Mouse (Mus musculus): ENCODE measurements at regions not wholly inside any gene's neighbourhood (a gene's known extent, or its start where the extent isn't known, plus 50 kb on each side); places are given as distances from the start of the nearest gene placed in this dataset.

DNA sequence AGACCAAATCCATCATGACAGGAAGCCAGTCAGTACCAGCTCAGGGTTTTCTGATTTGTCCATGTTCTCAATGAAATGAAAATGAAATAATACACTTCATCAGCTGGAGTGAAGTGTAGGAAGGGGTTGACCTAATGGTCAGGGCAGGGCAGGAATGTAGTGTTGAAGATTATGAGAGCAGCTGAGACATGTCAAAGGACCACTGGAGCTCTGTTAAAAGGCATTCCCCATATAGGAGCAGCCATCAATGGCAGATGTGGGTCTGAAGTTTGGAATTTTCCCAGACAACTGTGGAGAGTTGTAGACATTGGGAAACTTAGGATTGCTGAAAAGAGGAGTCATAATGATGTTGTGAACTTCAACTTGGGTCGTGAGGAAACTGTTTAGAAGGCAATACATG is 206.8 kb upstream of the Fermt1 start:
- Histone ChIP-seq H3K4me3 (no peak overlapping the region), H3K27ac (no peak overlapping the region)
- no peak for TF ChIP-seq CTCF (conservative IDR thresholded peaks at IDR 0.05)
- no peak for DNase-seq (ENCODE audit: low spot score in 2 of 2)

DNA sequence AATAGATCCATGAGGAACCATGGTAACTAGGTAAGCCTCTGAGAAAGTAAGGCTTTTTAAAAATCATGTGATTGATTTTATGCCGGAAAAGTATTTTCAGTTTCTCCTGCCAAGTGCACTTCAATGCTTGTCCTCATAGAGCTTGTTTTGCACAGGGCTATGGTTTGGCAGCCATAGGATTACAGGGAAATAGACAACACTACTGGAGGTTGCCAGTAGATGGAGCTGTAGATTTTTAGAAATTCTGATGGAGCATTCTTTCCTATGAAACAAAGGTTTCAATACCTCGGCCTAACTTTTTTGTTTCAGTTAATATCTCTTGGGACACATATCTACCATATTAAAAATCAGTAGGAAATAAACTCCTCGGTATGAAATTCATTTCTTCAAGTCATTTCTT is 210.8 kb upstream of the Fermt1 start:
- no peak overlapping the region for H3K27ac ChIP-seq
- no peak overlapping the region for H3K4me3 ChIP-seq
- DNase-seq (ENCODE audit: low spot score in 2 of 2) = no peak
- peak; percentile 74 for TF ChIP-seq CTCF (conservative IDR thresholded peaks at IDR 0.05)

DNA sequence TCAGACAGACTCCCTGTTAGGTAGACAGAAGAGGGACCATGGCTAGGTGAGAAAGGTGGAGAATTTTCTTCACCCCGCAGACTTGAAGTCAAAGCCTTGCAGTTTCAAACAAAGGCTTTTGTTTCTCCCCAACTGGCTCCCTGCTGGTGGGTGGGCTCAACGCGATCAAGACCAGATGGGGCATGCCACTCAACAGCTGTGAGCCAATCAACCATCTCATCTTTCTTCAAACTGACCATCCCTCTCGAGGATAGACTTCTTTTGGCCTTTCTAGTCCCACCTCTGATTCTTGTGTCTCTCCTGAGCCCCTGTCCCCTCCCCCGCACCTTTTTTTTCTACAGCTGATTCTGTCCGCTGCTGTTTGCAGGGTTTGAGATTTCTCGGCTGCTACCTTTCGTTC is 212.5 kb upstream of the Fermt1 start:
- Histone ChIP-seq H3K27ac (no peak overlapping the region), H3K4me3 (no peak overlapping the region)
- no peak for DNase-seq (ENCODE audit: low spot score in 2 of 2)
- no peak for TF ChIP-seq CTCF (conservative IDR thresholded peaks at IDR 0.05)

DNA sequence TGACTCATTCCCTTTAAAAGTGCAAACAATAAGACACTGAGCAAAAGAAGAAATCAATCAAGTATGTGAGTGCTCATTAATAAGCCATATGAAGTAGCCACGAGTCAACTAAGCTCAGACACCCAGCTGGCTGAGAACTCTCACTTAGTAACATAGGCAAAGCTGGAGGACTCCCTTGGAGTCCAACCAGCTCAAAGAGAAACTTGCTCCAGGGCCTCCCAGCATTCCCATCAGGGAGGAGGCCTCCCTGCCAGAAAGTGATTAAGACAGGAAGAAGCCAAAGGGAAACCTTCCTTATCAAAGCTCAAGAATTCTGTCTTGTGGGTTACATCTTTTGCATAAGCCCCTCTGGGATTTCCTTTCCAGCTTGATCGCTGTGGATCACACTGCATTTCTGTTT is 213.7 kb upstream of the Fermt1 start:
- H3K4me3 ChIP-seq = no peak overlapping the region
- DNase-seq (ENCODE audit: low spot score in 2 of 2) = no peak
- no peak overlapping the region for H3K27ac ChIP-seq
- no peak for TF ChIP-seq CTCF (conservative IDR thresholded peaks at IDR 0.05)

DNA sequence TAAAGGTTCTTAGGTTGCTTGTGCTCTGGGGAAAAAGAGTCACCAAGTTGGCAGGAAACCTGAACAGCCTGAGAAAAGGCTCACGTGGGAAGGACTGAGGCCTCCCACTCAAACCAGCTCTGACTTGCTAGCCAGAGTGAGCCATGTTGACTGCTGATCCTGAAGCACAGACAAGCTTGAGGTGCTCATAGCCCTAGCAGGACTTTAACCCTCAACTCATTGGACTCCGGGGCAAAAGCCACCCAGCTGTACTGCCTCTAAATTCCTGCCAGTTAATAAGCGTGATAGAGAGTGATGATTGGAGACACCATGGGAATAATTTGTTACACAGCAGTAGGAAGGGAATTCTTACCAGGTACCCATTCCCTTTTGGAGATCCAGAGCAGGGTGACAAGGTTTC is 230.7 kb upstream of the Fermt1 start:
- Histone ChIP-seq H3K27ac (no peak overlapping the region), H3K4me3 (no peak overlapping the region)
- TF ChIP-seq CTCF (conservative IDR thresholded peaks at IDR 0.05) = no peak
- no peak for DNase-seq (ENCODE audit: low spot score in 2 of 2)

DNA sequence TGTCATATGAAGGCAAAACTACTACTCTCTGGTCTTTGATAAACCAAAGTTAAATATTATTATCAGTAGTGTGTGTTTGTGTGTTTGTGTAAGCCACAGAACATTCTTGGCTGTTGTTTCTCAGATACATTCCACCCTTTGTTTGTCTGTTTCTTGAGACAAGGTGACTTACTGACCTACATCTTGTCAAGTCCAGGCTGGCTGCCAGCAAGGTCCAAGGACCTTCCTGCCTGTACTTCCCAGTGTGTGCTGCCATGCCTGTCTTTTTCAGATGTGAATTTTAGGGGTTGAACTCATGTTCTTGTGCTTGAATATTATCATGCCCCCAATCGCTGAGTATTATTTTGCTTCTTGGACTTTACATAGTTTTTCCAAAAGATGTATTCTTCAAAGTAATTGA is 235.5 kb upstream of the Fermt1 start:
- DNase-seq (ENCODE audit: low spot score in 2 of 2) = no peak
- H3K4me3 ChIP-seq = no peak overlapping the region
- H3K27ac ChIP-seq = no peak overlapping the region
- no peak for TF ChIP-seq CTCF (conservative IDR thresholded peaks at IDR 0.05)

DNA sequence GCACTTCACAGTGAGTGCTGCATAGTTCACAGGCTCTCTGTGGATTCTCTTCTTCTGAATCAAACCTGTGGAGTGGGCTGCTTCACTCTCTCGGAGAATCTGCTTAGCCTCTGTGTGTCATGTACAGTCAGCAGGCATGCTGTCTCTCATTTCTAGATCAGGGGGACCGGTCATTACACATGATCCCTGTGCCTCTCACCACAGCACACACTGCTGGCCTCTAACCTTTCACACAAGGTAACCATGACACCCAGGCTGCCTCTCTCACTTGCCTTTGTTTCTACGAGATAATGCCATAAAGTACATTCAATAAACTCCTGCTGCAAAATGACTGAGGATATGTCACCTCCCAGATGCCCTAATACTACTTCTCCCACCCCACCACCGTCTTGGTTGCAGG is 237.2 kb upstream of the Fermt1 start:
- H3K27ac ChIP-seq = no peak overlapping the region
- DNase-seq (ENCODE audit: low spot score in 2 of 2) = no peak
- TF ChIP-seq CTCF (conservative IDR thresholded peaks at IDR 0.05) = no peak
- H3K4me3 ChIP-seq = no peak overlapping the region

DNA sequence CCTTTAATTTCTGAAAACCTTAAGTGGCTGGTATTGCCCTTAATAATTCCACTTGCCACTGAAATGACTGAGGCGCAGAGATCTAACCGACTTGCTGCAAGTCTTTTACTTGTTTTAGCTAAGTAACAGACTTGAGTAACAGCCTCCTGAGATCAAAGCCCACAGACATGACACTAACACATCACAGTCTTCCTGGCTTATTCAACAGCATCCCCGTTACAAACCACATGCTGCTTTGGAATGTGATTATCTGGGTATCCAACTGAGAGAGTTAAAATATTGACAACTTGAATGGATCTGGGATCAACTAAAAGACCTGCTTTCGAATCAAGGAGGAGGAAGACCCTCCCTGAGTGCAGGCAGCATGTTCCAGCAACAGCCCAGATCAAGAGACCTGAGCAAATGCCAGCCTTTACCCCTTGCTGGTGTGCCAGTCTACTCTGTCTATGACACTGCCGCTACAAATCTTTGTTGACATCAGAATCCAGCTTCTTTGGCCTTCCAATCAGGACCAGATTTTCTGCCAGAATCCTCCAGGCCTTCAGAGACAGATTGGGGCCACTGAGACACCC is 258.7 kb upstream of the Fermt1 start:
- DNase-seq (ENCODE audit: low spot score in 2 of 2) = no peak
- Histone ChIP-seq H3K4me3 (no peak overlapping the region), H3K27ac (no peak overlapping the region)
- TF ChIP-seq CTCF (conservative IDR thresholded peaks at IDR 0.05) = no peak

DNA sequence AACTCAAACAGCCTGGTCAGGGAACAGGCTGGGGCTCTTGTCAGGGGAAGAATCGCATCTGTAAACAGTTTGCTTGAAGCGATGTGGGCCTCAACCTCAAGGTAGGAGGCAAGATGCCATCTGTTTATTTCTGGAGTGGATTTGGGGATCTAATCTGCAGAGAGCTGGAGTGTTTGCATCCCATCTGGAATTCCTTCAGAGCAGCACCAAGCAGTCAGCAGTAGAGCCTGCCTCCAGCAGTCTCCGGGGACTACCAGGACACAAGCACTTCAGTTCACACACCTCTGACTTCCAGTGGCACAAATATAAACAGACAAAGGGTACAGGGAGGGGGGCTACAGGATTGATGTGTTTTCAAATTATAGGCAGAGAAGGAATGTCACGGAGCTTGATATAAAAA is 262.8 kb upstream of the Fermt1 start:
- Histone ChIP-seq H3K4me3 (no peak overlapping the region), H3K27ac (no peak overlapping the region)
- TF ChIP-seq CTCF (conservative IDR thresholded peaks at IDR 0.05) = no peak
- DNase-seq (ENCODE audit: low spot score in 2 of 2) = no peak

DNA sequence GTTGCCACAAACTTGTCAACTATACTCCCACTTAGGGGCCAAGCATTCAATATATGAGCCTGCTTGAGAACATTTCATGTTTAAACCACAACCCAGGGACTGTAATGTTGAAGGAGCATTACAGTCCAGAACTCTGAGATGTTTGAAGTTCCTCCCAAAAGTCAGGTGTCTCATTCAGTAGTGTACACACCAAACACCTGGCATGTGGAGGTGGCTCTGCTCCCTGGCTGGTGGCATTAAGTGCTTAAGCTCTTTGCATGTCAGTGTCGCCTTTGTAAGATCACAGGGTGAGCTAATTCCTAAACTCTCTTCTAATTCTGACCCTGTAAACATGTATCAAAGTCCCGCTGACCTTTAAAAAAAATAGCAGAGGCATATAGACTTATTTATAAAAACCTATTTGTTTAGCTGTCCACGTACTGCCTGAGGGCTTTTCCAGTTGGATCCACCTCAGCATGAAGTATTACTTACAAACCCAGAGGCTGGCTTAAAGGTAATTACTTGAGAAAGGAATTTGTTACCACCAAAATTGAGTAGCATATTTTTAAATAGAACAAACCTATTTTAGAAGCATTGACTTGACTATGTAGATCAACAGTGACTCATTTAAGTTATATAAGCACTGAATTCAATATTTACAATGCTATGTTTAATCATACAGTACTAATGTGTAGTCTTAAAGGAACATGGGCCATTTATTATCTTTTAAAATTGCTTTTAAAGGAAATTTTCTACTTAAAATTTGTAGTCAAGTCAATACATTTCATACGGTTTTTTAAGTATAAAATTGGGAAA is 276.3 kb upstream of the Fermt1 start:
- H3K4me3 ChIP-seq = no peak overlapping the region
- no peak for DNase-seq (ENCODE audit: low spot score in 2 of 2)
- no peak overlapping the region for H3K27ac ChIP-seq
- TF ChIP-seq CTCF (conservative IDR thresholded peaks at IDR 0.05) = no peak

DNA sequence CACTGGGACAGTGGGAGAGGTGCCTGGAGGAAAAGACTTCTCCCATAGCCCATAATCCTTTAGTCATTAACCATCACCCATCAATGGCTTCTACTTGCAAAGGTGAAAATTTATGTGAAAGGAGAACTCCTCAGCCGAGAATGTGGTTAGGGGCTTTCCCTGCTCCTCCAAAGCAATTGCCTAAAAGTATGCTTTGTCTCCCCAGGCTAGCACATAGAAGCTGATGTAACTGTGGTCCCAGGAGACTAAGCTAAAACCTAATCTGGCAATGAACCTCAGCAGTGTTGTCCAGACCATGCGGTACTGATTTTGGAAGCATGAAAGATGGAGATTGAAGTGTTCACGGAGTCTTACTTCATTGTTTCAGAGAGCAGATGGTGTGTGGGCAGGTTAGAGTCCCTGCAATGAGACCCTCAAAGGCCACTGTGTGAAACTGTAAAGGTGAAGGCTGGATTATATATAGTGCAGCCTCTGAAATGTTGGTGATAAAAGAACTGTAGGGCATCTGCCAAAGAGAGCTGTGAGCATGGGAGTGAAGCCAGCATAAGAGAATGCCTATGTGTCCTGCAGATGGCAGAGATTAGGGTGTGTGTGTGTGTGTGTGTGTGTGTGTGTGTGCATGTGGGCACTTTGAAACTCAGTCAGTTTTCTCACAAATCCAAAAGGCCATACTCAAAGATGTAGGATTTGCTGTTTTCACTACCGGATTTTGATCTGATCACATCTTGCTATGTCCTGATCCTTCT is 289.6 kb upstream of the Fermt1 start:
- peak in 1 of 2 experiments; percentile 9 for DNase-seq (ENCODE audit: low spot score in 2 of 2)
- Histone ChIP-seq H3K4me3 (no peak overlapping the region), H3K27ac (no peak overlapping the region)
- TF ChIP-seq CTCF (conservative IDR thresholded peaks at IDR 0.05) = no peak

DNA sequence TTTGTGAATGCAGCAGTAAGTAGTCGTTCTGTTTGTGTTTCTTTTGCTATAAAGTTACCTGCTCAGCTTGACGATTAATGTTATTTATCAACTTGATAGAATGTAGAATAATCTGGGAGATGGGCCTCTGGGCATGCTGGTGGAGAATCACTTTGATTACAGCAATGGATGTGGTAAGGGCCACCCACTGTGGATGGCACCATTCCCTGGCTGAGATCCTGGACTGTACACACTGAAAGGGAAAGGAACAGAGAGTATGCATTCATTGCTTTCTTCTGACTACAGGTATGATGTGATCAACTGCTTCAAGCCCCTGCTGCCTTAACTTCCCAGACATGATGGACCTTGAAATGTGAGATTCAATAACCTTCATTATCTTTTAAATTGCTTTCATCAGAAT is 299.8 kb upstream of the Bmp2 start:
- Histone ChIP-seq H3K27ac (no peak overlapping the region), H3K4me3 (no peak overlapping the region)
- no peak for DNase-seq (ENCODE audit: low spot score in 2 of 2)
- TF ChIP-seq CTCF (conservative IDR thresholded peaks at IDR 0.05) = no peak

DNA sequence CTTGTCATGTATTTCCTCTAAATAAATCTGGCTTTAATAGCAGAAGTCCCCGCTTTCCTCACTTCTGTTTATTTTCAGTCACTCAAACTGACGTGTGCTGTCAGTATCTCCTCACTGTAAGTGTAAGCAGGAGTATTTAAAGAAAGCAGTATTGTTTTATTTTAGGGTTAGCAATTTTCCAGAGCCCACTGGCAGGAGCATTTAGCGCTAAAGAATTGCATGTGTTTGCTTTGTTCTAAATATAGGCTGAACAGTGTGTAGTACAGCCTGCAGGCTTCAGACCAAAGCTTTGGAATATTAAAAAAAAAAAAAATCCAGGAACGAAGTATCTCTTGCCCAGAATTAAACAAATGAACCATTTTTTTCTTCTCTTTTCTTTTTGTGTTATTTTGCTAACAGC is 277.5 kb upstream of the Bmp2 start:
- no peak overlapping the region for H3K4me3 ChIP-seq
- no peak for TF ChIP-seq CTCF (conservative IDR thresholded peaks at IDR 0.05)
- no peak overlapping the region for H3K27ac ChIP-seq
- DNase-seq (ENCODE audit: low spot score in 2 of 2) = no peak

DNA sequence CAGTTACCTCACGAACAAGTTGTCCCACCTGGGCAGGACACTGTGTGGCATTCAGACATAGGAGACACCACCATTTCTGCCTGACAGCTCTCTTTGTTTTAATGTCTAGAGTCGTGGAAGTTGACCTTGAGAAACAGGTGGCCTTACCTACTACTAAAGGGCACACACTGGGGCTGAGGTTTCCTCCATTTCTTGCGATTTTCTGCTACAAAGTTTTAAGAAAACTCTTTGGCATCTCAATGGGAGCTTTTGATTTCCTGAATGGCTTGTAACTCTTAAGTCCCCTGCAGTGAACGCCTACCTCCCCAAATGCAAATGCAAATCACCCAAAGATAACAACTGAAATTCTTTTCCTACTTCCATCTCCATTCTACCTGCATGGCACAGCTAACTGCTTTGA is 273.4 kb upstream of the Bmp2 start:
- Histone ChIP-seq H3K4me3 (no peak overlapping the region), H3K27ac (no peak overlapping the region)
- no peak for TF ChIP-seq CTCF (conservative IDR thresholded peaks at IDR 0.05)
- no peak for DNase-seq (ENCODE audit: low spot score in 2 of 2)
